Mouse (Mus musculus): ENCODE data around the gene Ppfibp2. TPM values are rescaled to one million over a fixed set of nuclear protein-coding genes. Genes with fewer than 3 reads are reported as not detected.

The Ppfibp2 gene
- polyA plus RNA-seq, 1 experiment from 2014 or later, result 5.4 TPM

GRCm38 (mm10) chr7:107594325-107594856 is 616 bp upstream of the Ppfibp2 start:
- no peaks in the 10 kb centered on the region for H3K9me3 ChIP-seq (ENCODE audit: low read depth, low read length)
- 0 out of 2 replicates have a peak, but pooled peaks cover 4% of the 10 kb centered on the region for H3K4me1 ChIP-seq (ENCODE audit: insufficient read depth)
- ATAC-seq (ENCODE audit: insufficient read depth) (peak; percentile 78), DNase-seq (peak; percentile 77)
- H3K36me3 ChIP-seq (ENCODE audit: insufficient read depth), result peaks cover 8% of the 10 kb centered on the region; the same call in 1 of the 2 replicates
- peak overlapping the region; percentile 82 for H3K4me2 ChIP-seq
- peak overlapping the region; percentile 34 for H3K9ac ChIP-seq
- peak; percentile 65 for TF ChIP-seq CTCF (IDR thresholded peaks at IDR 0.05; ENCODE audit: low read depth)
- 1% methylated on average over 16 of the region's 16 CpGs for WGBS
- H3K27me3 ChIP-seq (ENCODE audit: insufficient read depth, low read length), result no peaks in the 10 kb centered on the region
- peak overlapping the region; percentile 45 for H3K4me3 ChIP-seq (ENCODE audit: low read depth, low read length)
- peak overlapping the region; percentile 37; the same call in 1 of the 2 replicates for H3K27ac ChIP-seq (ENCODE audit: low read depth)

- ATAC-seq (ENCODE audit: insufficient read depth) (no peak), DNase-seq (no peak)
- 0 out of 2 replicates have a peak, but pooled peaks cover 4% of the 10 kb centered on the region for H3K4me1 ChIP-seq (ENCODE audit: insufficient read depth)
- H3K9me3 ChIP-seq (ENCODE audit: low read depth, low read length), result no peaks in the 10 kb centered on the region
- WGBS, result 12% methylated on average over 13 of the region's 13 CpGs
- peak overlapping the region; percentile 24 for H3K9ac ChIP-seq
- no peaks in the 10 kb centered on the region for H3K27me3 ChIP-seq (ENCODE audit: insufficient read depth, low read length)
- peak overlapping the region; percentile 82 for H3K4me2 ChIP-seq
- no peak for TF ChIP-seq CTCF (IDR thresholded peaks at IDR 0.05; ENCODE audit: low read depth)
- H3K4me3 ChIP-seq (ENCODE audit: low read depth, low read length), result peak overlapping the region; percentile 45
- H3K27ac ChIP-seq (ENCODE audit: low read depth), result no peak overlapping the region
- H3K36me3 ChIP-seq (ENCODE audit: insufficient read depth), result peaks cover 2% of the 10 kb centered on the region; the same call in 1 of the 2 replicates
Observed at GRCm38 (mm10) chr7:107595426-107595825, 419 bp downstream of the Ppfibp2 start.

GRCm38 (mm10) chr7:107596753-107597152 is 1.7 kb downstream of the Ppfibp2 start:
- DNase-seq (no peak), ATAC-seq (ENCODE audit: insufficient read depth) (no peak)
- Histone ChIP-seq H3K27me3 (ENCODE audit: insufficient read depth, low read length) (no peaks in the 10 kb centered on the region), H3K36me3 (ENCODE audit: insufficient read depth) (no peaks in the 10 kb centered on the region), H3K4me1 (ENCODE audit: insufficient read depth) (0 out of 2 replicates have a peak, but pooled peaks cover 4% of the 10 kb centered on the region), H3K4me2 (no peak overlapping the region), H3K27ac (ENCODE audit: low read depth) (no peak overlapping the region), H3K9me3 (ENCODE audit: low read depth, low read length) (no peaks in the 10 kb centered on the region), H3K4me3 (ENCODE audit: low read depth, low read length) (no peak overlapping the region), H3K9ac (no peak overlapping the region)
- no peak for TF ChIP-seq CTCF (IDR thresholded peaks at IDR 0.05; ENCODE audit: low read depth)

GRCm38 (mm10) chr7:107597956-107598355 is 2.9 kb downstream of the Ppfibp2 start:
- DNase-seq (no peak), ATAC-seq (ENCODE audit: insufficient read depth) (no peak)
- Histone ChIP-seq H3K36me3 (ENCODE audit: insufficient read depth) (no peaks in the 10 kb centered on the region), H3K9me3 (ENCODE audit: low read depth, low read length) (no peaks in the 10 kb centered on the region), H3K4me3 (ENCODE audit: low read depth, low read length) (no peak overlapping the region), H3K27me3 (ENCODE audit: insufficient read depth, low read length) (no peaks in the 10 kb centered on the region), H3K9ac (no peak overlapping the region), H3K27ac (ENCODE audit: low read depth) (no peak overlapping the region), H3K4me2 (no peak overlapping the region), H3K4me1 (ENCODE audit: insufficient read depth) (0 out of 2 replicates have a peak, but pooled peaks cover 4% of the 10 kb centered on the region)
- 64% methylated on average over 3 of the region's 3 CpGs for WGBS
- no peak for TF ChIP-seq CTCF (IDR thresholded peaks at IDR 0.05; ENCODE audit: low read depth)

- Histone ChIP-seq H3K4me1 (ENCODE audit: insufficient read depth) (no peaks in the 10 kb centered on the region), H3K9me3 (ENCODE audit: low read depth, low read length) (no peaks in the 10 kb centered on the region), H3K27me3 (ENCODE audit: insufficient read depth, low read length) (no peaks in the 10 kb centered on the region), H3K9ac (no peak overlapping the region), H3K27ac (ENCODE audit: low read depth) (no peak overlapping the region), H3K4me3 (ENCODE audit: low read depth, low read length) (no peak overlapping the region), H3K36me3 (ENCODE audit: insufficient read depth) (no peaks in the 10 kb centered on the region), H3K4me2 (no peak overlapping the region)
- WGBS, result 71% methylated on average over 5 of the region's 5 CpGs
- ATAC-seq (ENCODE audit: insufficient read depth) (no peak), DNase-seq (no peak)
- no peak for TF ChIP-seq CTCF (IDR thresholded peaks at IDR 0.05; ENCODE audit: low read depth)
Observed at GRCm38 (mm10) chr7:107600651-107601050, 5.6 kb downstream of the Ppfibp2 start.

GRCm38 (mm10) chr7:107602505-107602904 is 7.5 kb downstream of the Ppfibp2 start:
- Histone ChIP-seq H3K4me2 (no peak overlapping the region), H3K27ac (ENCODE audit: low read depth) (no peak overlapping the region), H3K27me3 (ENCODE audit: insufficient read depth, low read length) (no peaks in the 10 kb centered on the region), H3K9ac (no peak overlapping the region), H3K4me1 (ENCODE audit: insufficient read depth) (no peaks in the 10 kb centered on the region), H3K4me3 (ENCODE audit: low read depth, low read length) (no peak overlapping the region), H3K9me3 (ENCODE audit: low read depth, low read length) (no peaks in the 10 kb centered on the region), H3K36me3 (ENCODE audit: insufficient read depth) (no peaks in the 10 kb centered on the region)
- 77% methylated on average over 4 of the region's 4 CpGs for WGBS
- no peak for DNase-seq
- TF ChIP-seq CTCF (IDR thresholded peaks at IDR 0.05; ENCODE audit: low read depth), result no peak
- ATAC-seq (ENCODE audit: insufficient read depth), result no peak

GRCm38 (mm10) chr7:107602913-107603312 is 7.9 kb downstream of the Ppfibp2 start:
- H3K9me3 ChIP-seq (ENCODE audit: low read depth, low read length), result no peaks in the 10 kb centered on the region
- no peaks in the 10 kb centered on the region for H3K27me3 ChIP-seq (ENCODE audit: insufficient read depth, low read length)
- no peak for ATAC-seq (ENCODE audit: insufficient read depth)
- no peak for TF ChIP-seq CTCF (IDR thresholded peaks at IDR 0.05; ENCODE audit: low read depth)
- H3K4me2 ChIP-seq, result no peak overlapping the region
- no peaks in the 10 kb centered on the region for H3K4me1 ChIP-seq (ENCODE audit: insufficient read depth)
- no peak overlapping the region for H3K9ac ChIP-seq
- WGBS, result 80% methylated on average over 6 of the region's 6 CpGs
- H3K36me3 ChIP-seq (ENCODE audit: insufficient read depth), result no peaks in the 10 kb centered on the region
- DNase-seq, result no peak
- no peak overlapping the region for H3K4me3 ChIP-seq (ENCODE audit: low read depth, low read length)
- H3K27ac ChIP-seq (ENCODE audit: low read depth), result no peak overlapping the region
